Mouse (Mus musculus) granulocyte monocyte progenitor cell, adult 5-6 weeks (primary cell): Measurements from ENCODE around the gene Ak3. TPM values are rescaled to one million over a fixed set of nuclear protein-coding genes. Genes with fewer than 3 reads are reported as not detected.
A peak's percentile ranks its signal among the peaks of the same experiment; 100 is the strongest.

ENCODE experiments used
- ATAC-seq: replicated peaks from 2 replicates; pipeline ENCODE4 v1.8.0; 2016; ENCODE audit warnings: mild to moderate bottlenecking, moderate TSS enrichment, inconsistent platforms; ENCODE audit not compliant: poor library complexity, severe bottlenecking
- total RNA-seq, 2 experiments: library from RNA; stranded (forward) in 1 of 2; stranded (reverse) in 1 of 2; fragments of 200-712, 200-1000 nt in 1 of 2; fragments of >200 nt in 1 of 2; fragmentation: Nextera tagmentation in 1 of 2; gene quantifications; 2 replicates each; pipeline ENCODE4 v1.2.3; 2014 to 2017

Ak3 gene
- total RNA-seq, 2 experiments from 2014 or later: 20.5 to 41.2 TPM

- ATAC-seq: no peak
Observed at GRCm38 (mm10) chr19:29045369-29045768, 2.4 kb downstream of the Ak3 start.

GRCm38 (mm10) chr19:29044353-29044768 is 3.4 kb downstream of the Ak3 start:
- ATAC-seq: no peak

- ATAC-seq: peak; percentile 83
Observed at GRCm38 (mm10) chr19:29042647-29043046, 5.1 kb downstream of the Ak3 start.

GRCm38 (mm10) chr19:29042143-29042542 is 5.6 kb downstream of the Ak3 start:
- ATAC-seq: no peak

DNA sequence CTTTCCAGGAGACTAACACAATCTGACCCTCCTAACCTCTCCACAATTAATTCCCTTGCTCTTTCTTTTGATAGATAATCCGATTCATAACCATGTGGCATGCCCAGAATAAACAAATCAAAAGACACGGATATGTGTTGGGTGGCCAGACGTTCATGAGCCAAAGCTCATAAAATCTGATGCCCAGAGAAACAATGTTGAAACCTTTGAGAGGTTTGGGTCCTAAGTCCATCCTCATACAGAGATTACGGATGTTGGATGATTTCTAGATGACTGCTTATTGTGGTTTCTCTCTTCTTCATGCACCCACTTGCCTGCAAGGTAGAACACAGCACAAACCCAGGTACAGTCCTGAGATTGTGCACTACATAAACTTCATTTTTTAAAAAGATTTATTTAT is 7.6 kb downstream of the Ak3 start:
- no peak for ATAC-seq

- ATAC-seq: no peak
Observed at GRCm38 (mm10) chr19:29039334-29039733, 8.4 kb downstream of the Ak3 start.

- ATAC-seq: no peak
Observed at GRCm38 (mm10) chr19:29037541-29037940, 10.2 kb downstream of the Ak3 start.

- ATAC-seq: no peak
Observed at GRCm38 (mm10) chr19:29037026-29037425, 10.7 kb downstream of the Ak3 start.

DNA sequence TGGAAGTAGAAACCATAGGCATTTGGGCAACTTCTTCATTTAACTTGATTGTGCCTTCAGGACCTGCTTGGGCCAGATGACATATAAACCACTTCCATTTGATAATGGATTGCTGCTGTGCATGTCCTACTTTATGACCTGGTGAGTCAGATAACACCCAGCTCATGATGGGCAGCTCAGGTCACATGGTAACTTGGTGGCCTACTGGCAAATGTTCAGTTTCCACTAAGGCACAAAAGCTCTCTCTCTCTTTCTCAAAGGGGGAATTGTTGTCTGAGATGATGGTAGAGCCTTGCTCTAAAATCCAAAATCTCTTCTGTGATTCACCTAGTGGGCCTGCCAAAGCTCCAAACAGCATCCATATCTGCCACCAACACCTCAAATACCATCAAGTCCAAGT is 15.1 kb downstream of the Ak3 start:
- ATAC-seq: no peak

DNA sequence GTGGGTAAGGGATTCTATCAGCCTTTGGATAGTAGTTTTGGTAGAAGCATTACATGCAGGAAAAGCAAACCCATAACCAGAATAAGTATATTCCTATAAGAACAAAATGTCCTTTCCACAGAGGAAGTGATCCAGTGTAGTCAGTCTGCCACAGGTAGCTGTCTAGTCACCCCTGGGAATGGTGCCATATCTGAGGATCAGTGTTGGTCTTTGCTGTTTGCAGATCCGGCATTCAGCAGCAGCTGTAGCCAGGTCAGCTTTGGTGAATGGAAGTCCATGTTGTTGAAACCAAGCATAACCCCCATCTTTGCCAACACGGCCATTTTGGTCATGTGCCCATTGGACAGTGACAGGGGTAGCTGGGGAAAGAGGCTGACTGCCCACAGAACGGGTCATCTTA is 16.0 kb downstream of the Ak3 start:
- no peak for ATAC-seq

DNA sequence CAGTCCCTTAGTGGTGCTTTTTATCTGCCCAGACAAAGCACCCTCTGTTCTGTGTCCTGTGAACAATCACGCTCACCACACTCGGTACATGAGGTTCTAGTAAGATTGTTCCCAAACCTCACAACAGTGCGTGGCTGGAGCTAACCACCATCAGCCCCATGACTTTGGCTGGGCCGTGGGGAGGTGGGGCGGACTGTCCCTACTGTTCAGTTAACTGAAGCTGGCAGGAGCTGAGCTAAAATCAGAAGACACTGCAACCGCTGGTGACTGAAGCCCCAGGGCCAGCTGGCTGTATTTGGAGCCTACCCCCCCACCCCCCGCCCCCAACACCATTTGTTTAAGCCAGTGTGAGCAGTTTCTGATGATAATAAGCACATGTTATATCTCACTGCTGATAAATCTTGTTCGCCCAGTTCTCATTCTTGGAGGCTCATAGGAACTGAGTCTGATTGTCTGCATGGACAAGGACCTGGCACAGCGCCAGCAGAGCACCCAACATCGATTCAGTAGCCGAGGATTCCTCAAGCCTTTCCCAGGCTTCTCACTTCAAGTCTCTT is 23.3 kb downstream of the Ak3 start:
- no peak for ATAC-seq

DNA sequence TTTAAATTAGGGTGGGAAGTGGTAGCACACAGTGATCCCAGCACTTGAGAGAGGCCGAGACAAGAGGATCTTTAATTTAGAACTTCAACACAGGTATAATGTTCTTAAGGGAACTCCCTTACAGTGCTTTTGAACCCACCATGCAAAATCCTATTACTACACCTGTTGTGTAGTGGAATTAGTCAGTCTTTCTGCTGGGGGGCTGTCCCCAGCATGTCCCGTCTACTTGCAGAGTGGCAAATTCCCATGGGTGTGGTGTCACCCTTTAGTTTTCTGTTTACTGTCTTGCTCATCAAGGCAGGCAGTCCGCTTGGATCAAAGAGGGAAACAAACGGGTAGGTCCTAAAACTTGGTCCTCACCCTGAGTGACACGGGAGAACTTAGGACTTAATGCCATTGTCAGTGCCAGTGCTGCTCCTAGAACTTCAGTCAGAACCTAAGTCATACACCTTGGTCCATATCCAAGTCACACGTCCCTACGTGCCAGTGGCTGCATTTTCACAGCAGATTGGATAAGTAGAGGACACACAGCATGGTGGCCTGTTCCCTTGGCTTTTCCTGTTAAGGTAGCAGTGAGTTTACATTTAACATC is 25.9 kb downstream of the Ak3 start:
- no peak for ATAC-seq

DNA sequence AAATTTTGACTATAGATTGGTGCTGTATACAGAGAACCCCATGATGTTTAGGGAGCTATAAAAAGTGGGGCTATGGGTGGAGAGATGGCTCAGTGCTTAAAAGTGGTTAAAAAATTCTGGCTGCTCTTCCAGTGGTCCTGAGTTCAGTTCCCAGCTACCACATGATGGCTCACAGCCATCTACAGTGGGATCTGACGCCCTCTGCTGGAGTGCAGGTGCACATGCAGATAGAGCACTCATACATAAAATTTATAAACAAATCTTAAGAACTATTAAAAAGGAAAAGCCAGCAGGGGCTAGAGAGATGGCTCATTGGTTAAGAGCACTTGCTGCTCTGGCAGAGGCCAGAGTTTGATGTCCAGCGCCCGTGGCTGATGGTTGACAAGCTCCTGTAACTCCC is 28.1 kb downstream of the Ak3 start:
- ATAC-seq: no peak

DNA sequence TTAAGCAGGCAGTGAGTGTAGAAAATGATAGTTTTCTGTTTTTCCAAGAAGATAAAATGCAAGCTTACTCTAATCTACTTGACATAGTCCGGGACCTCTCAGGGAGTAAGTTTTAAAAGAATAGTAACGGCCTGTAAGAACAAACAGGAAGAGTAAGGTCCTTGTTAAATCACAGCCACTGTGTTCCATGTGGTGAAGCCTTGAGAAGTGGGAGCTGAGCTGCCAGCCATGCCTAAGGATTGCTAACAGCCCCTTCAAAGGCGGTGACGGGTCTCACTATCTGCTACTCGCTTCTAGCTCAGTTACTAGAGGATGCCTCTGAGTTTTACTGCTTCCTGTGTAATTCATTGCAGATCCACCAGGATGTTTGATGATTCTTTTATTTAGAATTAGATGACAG is 31.0 kb downstream of the Ak3 start:
- no peak for ATAC-seq

DNA sequence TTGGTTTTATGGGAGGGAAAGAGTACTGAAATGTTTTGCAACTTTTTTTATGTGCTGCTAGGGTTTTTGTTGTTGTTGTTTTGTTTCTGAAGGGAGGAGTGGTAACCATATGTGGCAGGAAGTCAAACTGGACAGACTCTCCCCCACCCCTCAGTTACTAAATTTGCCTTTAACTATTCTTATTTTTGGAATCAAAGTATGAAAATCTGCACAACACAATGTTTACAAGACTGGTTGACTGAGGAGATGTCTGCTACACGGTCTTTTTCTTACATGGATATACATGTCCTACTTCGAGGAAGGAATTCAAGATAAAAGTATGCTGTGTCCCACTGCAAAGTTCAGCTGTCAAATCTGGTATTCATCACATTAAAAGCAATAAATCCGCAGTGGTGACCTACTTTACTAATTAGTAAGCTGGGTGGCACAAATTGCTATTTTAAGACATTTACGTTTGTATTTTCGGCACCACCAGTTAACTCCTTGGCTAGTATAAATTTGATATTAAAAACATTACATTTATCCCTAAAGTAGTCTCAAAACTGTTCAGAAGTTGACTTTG is 31.5 kb downstream of the Ak3 start:
- no peak for ATAC-seq

DNA sequence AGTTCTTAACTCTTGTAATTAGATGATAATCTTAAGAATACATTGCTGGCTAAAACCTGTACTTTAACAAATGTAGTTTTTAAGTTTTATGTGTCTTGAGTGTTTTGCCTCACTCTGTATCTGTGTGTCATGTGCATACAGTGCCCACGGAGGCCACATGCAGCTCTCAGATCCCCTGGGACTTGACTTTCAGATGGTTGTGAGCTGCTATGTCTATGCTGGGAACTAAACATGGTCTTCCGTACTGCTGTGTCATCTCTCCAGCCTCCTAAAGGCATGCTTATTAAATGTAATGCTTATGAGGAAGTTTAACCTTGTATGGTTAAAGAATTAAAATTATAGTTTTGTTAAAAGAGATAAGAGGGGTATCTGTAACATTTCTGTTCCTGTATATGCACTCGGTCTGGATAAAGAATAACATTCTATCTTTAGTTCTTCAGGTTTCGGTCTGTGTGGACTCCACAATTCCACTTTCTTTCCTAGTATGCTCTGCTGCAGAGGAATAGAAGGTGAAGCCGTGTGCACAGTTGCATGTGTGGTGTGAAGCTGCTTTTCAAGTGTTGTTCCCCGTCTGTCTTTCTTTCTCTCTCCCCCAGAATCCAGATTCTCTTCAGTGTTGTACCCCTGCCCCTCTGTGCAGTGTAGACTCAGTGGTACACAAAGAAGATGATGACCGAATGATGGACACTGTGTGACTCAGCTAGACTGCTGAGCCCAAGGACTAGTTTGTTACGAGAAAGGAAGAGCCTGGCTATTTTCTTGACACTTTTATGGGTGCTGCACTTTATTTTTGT is 32.2 kb downstream of the Ak3 start:
- ATAC-seq: no peak

DNA sequence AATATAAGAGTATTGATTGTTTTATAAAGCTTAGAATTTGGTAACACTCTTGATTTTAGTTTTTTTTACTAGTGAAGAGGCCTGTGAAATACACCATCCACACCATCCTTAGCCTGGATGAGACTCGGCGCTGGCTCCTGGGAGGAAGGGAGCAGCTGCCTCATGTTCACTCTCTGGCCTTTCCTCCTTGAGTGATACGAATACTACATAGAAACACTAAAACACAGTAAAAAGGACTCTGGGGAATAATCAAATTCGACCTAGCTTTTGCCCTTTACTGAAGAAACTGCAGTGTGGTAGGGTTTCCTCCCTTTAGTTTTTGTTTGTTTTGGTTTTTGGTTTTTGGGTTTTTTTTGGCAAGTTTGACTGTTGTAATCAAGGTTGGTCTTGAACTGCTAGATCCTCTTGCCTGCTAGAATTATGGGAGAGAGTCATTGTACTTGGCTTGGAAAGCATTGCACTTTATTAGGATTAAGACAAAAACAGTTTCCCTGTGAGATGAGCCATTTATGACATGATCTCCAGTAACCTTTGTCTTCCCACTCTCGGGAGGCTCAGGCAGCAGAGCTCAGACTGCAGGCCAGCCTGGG is 33.2 kb downstream of the Ak3 start:
- no peak for ATAC-seq

DNA sequence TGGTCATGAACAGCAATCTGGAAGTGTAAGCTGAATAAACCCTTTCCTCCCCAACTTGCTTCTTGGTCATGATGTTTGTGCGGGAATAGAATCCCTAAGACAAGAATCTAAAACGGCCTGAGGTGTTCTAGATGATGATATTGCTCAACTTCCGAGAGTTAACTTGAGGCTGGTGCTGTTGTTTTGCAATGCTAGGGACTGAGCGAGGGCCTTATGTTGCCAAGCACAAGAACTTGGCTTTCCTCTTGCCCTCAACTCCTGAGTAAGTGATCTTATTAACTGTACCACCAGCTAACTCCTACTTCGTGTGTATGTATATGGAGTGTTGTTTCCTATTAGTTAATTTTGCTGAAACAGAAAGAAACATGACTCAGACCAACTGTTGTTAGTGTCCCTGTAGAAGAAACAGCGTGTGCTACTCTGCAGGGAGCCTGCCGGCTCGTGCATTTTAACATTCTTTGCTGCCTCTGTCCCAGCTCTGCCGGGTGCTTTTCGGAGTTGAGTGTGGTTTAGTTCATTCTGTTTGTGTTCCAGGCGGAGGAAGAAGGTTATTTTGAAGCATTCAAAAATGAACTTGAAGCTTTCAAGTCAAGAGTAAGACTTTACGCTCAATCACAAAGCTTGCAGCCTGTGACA is 36.3 kb downstream of the Ak3 start:
- ATAC-seq: peak; percentile 62; the same call in 1 of the 2 replicates

DNA sequence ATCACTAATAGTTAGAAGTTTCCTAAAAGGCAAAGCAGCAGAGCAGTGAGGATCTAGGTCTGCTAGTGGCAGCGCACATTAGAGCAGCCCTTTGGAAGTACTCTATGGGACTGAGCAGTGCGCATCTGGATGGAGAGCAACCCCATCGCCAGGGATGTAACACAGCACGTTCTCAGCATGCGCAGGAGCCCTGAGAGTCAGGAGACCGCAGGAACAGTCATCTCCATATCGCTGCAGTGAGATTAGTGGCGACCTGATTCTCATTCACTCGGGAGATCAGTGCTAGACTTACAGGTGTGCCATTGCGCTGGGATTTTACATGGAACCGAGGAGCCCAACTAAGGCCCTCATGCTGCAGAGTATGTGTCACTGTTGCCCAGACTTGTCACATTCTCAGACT is 38.7 kb downstream of the Ak3 start:
- ATAC-seq: no peak

GRCm38 (mm10) chr19:29008069-29008706 is 39.6 kb downstream of the Ak3 start:
- no peak for ATAC-seq
